Mouse (Mus musculus) MEL (cell line): ENCODE results near the gene Kynu. TPM values are rescaled to one million over a fixed set of nuclear protein-coding genes. Genes with fewer than 3 reads are reported as not detected.

ENCODE experiments used
- DNase-seq: peaks from one replicate; pipeline ENCODE4 v3.0.0; 2011; ENCODE audit warnings: low read depth, low spot score
- H3K27ac ChIP-seq: 2 replicates; pipeline ENCODE4 v1.5.1; 2012; ENCODE audit warnings: low read depth, mild to moderate bottlenecking, control low read depth, low read length, moderate library complexity; ENCODE audit not compliant: control insufficient read depth
- H3K27me3 ChIP-seq, 2 experiments: fragments of 150-350 bp in 1 of 2; sonication (generic) in 1 of 2; 2 replicates each; pipeline ENCODE4 v1.6.1; 2012; ENCODE audit warnings: low read length in 2 of 2, mild to moderate bottlenecking in 2 of 2, improper control_type of control experiment in 1 of 2, moderate library complexity in 1 of 2; ENCODE audit not compliant: insufficient read depth in 2 of 2, control insufficient read depth in 1 of 2
- H3K36me3 ChIP-seq, 2 experiments: 2 replicates each; pipeline ENCODE4 v1.6.1; 2012 to 2014; ENCODE audit warnings: low read length in 2 of 2, improper control_type of control experiment in 1 of 2, inconsistent platforms in 1 of 2, mild to moderate bottlenecking in 1 of 2; ENCODE audit not compliant: insufficient read depth in 2 of 2, control insufficient read depth in 1 of 2
- H3K4me1 ChIP-seq, 2 experiments: fragments of 150-350 bp in 1 of 2; sonication (generic) in 1 of 2; 2 replicates each; pipeline ENCODE4 v1.6.1; 2012; ENCODE audit warnings: low read length in 2 of 2, improper control_type of control experiment in 1 of 2, mild to moderate bottlenecking in 1 of 2; ENCODE audit not compliant: insufficient read depth in 2 of 2, control insufficient read depth in 1 of 2
- H3K4me3 ChIP-seq, 2 experiments: fragments of 150-350 bp in 1 of 2; sonication (generic) in 1 of 2; 2 replicates each; pipeline ENCODE4 v1.5.1; 2012; ENCODE audit warnings: low read depth in 2 of 2, low read length in 2 of 2, mild to moderate bottlenecking in 2 of 2, moderate library complexity in 2 of 2, control low read depth in 1 of 2, improper control_type of control experiment in 1 of 2; ENCODE audit not compliant: control insufficient read depth in 1 of 2, insufficient read depth in 1 of 2
- H3K79me2 ChIP-seq: 2 replicates; pipeline ENCODE4 v1.6.1; 2012; ENCODE audit warnings: mild to moderate bottlenecking, low read length, moderate library complexity; ENCODE audit not compliant: control insufficient read depth, poor library complexity, insufficient read depth
- H3K9ac ChIP-seq: 2 replicates; pipeline ENCODE4 v1.6.1; 2012; ENCODE audit warnings: low read depth, mild to moderate bottlenecking, control low read depth, low read length, moderate library complexity; ENCODE audit not compliant: control insufficient read depth, poor library complexity, severe bottlenecking
- H3K9me3 ChIP-seq: fragments of 150-350 bp; sonication (generic); replicated peaks from 2 replicates; pipeline ENCODE4 v1.6.1; 2012; ENCODE audit warnings: mild to moderate bottlenecking, low read length, improper control_type of control experiment, moderate library complexity; ENCODE audit not compliant: insufficient read depth
- CTCF ChIP-seq, 3 experiments: IDR thresholded peaks in 2 of 3; conservative IDR thresholded peaks in 1 of 3; 2 replicates each; pipeline ENCODE4 v1.5.1; 2011 to 2012; ENCODE audit warnings: low read length in 3 of 3, low read depth in 2 of 3, mild to moderate bottlenecking in 2 of 3, improper control_type of control experiment in 1 of 3, inconsistent platforms in 1 of 3, mixed read lengths in 1 of 3, moderate library complexity in 1 of 3; ENCODE audit not compliant: control insufficient read depth in 1 of 3, insufficient read depth in 1 of 3, poor library complexity in 1 of 3, severe bottlenecking in 1 of 3
- E2F4 ChIP-seq: IDR thresholded peaks from 2 replicates; pipeline ENCODE4 v1.6.1; 2011; ENCODE audit warnings: low read depth, low read length, improper control_type of control experiment, borderline replicate concordance
- ETS1 ChIP-seq: IDR thresholded peaks from 2 replicates; pipeline ENCODE4 v1.6.1; 2012; ENCODE audit warnings: low read depth, mild to moderate bottlenecking, inconsistent platforms, low read length, improper control_type of control experiment, moderate library complexity
- GATA1 ChIP-seq: IDR thresholded peaks from 2 replicates; pipeline ENCODE4 v1.6.1; 2011; ENCODE audit warnings: low read depth, low read length, improper control_type of control experiment
- HCFC1 ChIP-seq: IDR thresholded peaks from 2 replicates; pipeline ENCODE4 v1.6.1; 2012; ENCODE audit warnings: low read depth, mild to moderate bottlenecking, inconsistent platforms, low read length, improper control_type of control experiment, moderate library complexity
- JUND ChIP-seq: IDR thresholded peaks from 2 replicates; pipeline ENCODE4 v1.6.1; 2011; ENCODE audit warnings: low read depth, mild to moderate bottlenecking, improper control_type of control experiment, low read length
- MAZ ChIP-seq: IDR thresholded peaks from 2 replicates; pipeline ENCODE4 v1.6.1; 2012; ENCODE audit warnings: low read depth, mild to moderate bottlenecking, inconsistent platforms, low read length, improper control_type of control experiment
- MYC ChIP-seq: IDR thresholded peaks from 2 replicates; pipeline ENCODE4 v1.6.1; 2011; ENCODE audit warnings: low read depth, mild to moderate bottlenecking, low read length, improper control_type of control experiment, moderate library complexity
- NELFE ChIP-seq: IDR thresholded peaks from 2 replicates; pipeline ENCODE4 v1.6.1; 2011; ENCODE audit warnings: low read depth, low read length, improper control_type of control experiment
- NRF1 ChIP-seq: IDR thresholded peaks from 2 replicates; pipeline ENCODE4 v1.6.1; 2014; ENCODE audit warnings: low read depth, mild to moderate bottlenecking, inconsistent platforms, low read length, improper control_type of control experiment, moderate library complexity; ENCODE audit not compliant: poor library complexity, insufficient read depth, severe bottlenecking
- POLR2A ChIP-seq, 2 experiments: IDR thresholded peaks; 2 replicates each; pipeline ENCODE4 v1.6.1; 2011 to 2012; ENCODE audit warnings: low read length in 2 of 2, mild to moderate bottlenecking in 2 of 2, control low read depth in 1 of 2, improper control_type of control experiment in 1 of 2, low read depth in 1 of 2, moderate library complexity in 1 of 2; ENCODE audit not compliant: control insufficient read depth in 1 of 2, insufficient read depth in 1 of 2, poor library complexity in 1 of 2
- POLR2AphosphoS2 ChIP-seq: IDR thresholded peaks from 2 replicates; pipeline ENCODE4 v1.6.1; 2011; ENCODE audit warnings: low read length, improper control_type of control experiment
- POLR2AphosphoS5 ChIP-seq: IDR thresholded peaks from 2 replicates; pipeline ENCODE4 v1.6.1; 2012; ENCODE audit warnings: low read depth, borderline replicate concordance, mild to moderate bottlenecking, inconsistent platforms, low read length, moderate library complexity, mixed read lengths
- RAD21 ChIP-seq: IDR thresholded peaks from 2 replicates; pipeline ENCODE4 v1.6.1; 2011; ENCODE audit warnings: mild to moderate bottlenecking, low read depth, low read length, improper control_type of control experiment
- RCOR1 ChIP-seq: IDR thresholded peaks from 2 replicates; pipeline ENCODE4 v1.6.1; 2012; ENCODE audit warnings: low read depth, mild to moderate bottlenecking, inconsistent platforms, low read length, improper control_type of control experiment
- SIN3A ChIP-seq: IDR thresholded peaks from 2 replicates; pipeline ENCODE4 v1.6.1; 2012; ENCODE audit warnings: low read length, improper control_type of control experiment, inconsistent platforms
- SMC3 ChIP-seq: IDR thresholded peaks from 2 replicates; pipeline ENCODE4 v1.6.1; 2011; ENCODE audit warnings: low read depth, low read length, improper control_type of control experiment
- TBP ChIP-seq: IDR thresholded peaks from 2 replicates; pipeline ENCODE4 v1.8.0; 2011; ENCODE audit warnings: low read depth, low read length, improper control_type of control experiment
- UBTF ChIP-seq: IDR thresholded peaks from 2 replicates; pipeline ENCODE4 v1.6.1; 2012; ENCODE audit warnings: low read depth, mild to moderate bottlenecking, inconsistent platforms, low read length, improper control_type of control experiment, moderate library complexity, borderline replicate concordance; ENCODE audit not compliant: insufficient read depth
- USF2 ChIP-seq, 2 experiments: IDR thresholded peaks; 2 replicates each; pipeline ENCODE4 v1.6.1; 2011 to 2012; ENCODE audit warnings: improper control_type of control experiment in 2 of 2, low read length in 2 of 2, borderline replicate concordance in 1 of 2, inconsistent platforms in 1 of 2, low read depth in 1 of 2, mild to moderate bottlenecking in 1 of 2; ENCODE audit not compliant: insufficient read depth in 1 of 2
- ZC3H11A ChIP-seq: IDR thresholded peaks from 2 replicates; pipeline ENCODE4 v1.6.1; 2012; ENCODE audit warnings: low read depth, mild to moderate bottlenecking, inconsistent platforms, low read length, improper control_type of control experiment
- polyA plus RNA-seq, 2 experiments: library from polyadenylated mRNA; stranded (reverse) in 1 of 2; unstranded in 1 of 2; fragments of >175 nt in 1 of 2; fragments of >200 nt in 1 of 2; gene quantifications; 2 replicates each; pipeline versions ENCODE4 v1.2.1 to v1.2.4; 2012; ENCODE audit warnings: low replicate concordance in 2 of 2, low read depth in 1 of 2; ENCODE audit not compliant: insufficient read length in 2 of 2, insufficient read depth in 1 of 2, missing spikeins in 1 of 2
- total RNA-seq: library from RNA; depleted of rRNA; stranded (reverse); fragments of 300-350 nt; gene quantifications from 2 replicates; pipeline ENCODE4 v1.2.3, GENCODE M21; 2012

The Kynu gene
- total and polyA plus RNA-seq, 3 experiments = 0.04 TPM; not detected in 2

- Histone ChIP-seq H3K9me3 (no peaks in the 10 kb centered on the region), H3K79me2 (no peaks in the 10 kb centered on the region), H3K9ac (no peak overlapping the region), H3K4me3 (no peak overlapping the region), H3K27me3 (no peaks in the 10 kb centered on the region), H3K4me1 (no peaks in the 10 kb centered on the region), H3K27ac (no peak overlapping the region), H3K36me3 (no peaks in the 10 kb centered on the region)
- TF ChIP-seq UBTF = no peak
- TF ChIP-seq USF2 (IDR thresholded peaks at IDR 0.05; ENCODE audit: borderline replicate concordance in 1 of 2, insufficient read depth in 1 of 2, low read depth in 1 of 2, low read length in 2 of 2) = no peak
- no peak for TF ChIP-seq NELFE
- TF ChIP-seq SMC3 = no peak
- no peak for TF ChIP-seq CTCF (IDR thresholded peaks at IDR 0.05 in 2 of 3, conservative IDR thresholded peaks at IDR 0.05 in 1 of 3; ENCODE audit: control insufficient read depth in 1 of 3, insufficient read depth in 1 of 3, low read depth in 2 of 3, low read length in 3 of 3, poor library complexity in 1 of 3, severe bottlenecking in 1 of 3)
- no peak for TF ChIP-seq POLR2A (IDR thresholded peaks at IDR 0.05; ENCODE audit: control insufficient read depth in 1 of 2, insufficient read depth in 1 of 2, low read depth in 1 of 2, low read length in 2 of 2, poor library complexity in 1 of 2)
- TF ChIP-seq RCOR1 = no peak
- TF ChIP-seq JUND = no peak
- no peak for TF ChIP-seq POLR2AphosphoS2
- no peak for TF ChIP-seq E2F4
- no peak for TF ChIP-seq POLR2AphosphoS5
- no peak for TF ChIP-seq HCFC1
- no peak for TF ChIP-seq ZC3H11A
- TF ChIP-seq MYC = no peak
- no peak for TF ChIP-seq RAD21
- TF ChIP-seq GATA1 = no peak
- no peak for DNase-seq
Measured at GRCm38 (mm10) chr2:43513852-43514251, 41.3 kb upstream of the Kynu start.

GRCm38 (mm10) chr2:43534417-43534816, 20.7 kb upstream of the Kynu start:
- TF ChIP-seq USF2 (IDR thresholded peaks at IDR 0.05; ENCODE audit: borderline replicate concordance in 1 of 2, insufficient read depth in 1 of 2, low read depth in 1 of 2, low read length in 2 of 2) = no peak
- no peak for TF ChIP-seq SIN3A
- TF ChIP-seq NRF1 = no peak
- no peak for TF ChIP-seq ETS1
- TF ChIP-seq TBP = no peak
- no peak for TF ChIP-seq POLR2AphosphoS2
- TF ChIP-seq RCOR1 = no peak
- no peak for TF ChIP-seq MAZ
- Histone ChIP-seq H3K36me3 (no peaks in the 10 kb centered on the region), H3K27ac (no peak overlapping the region), H3K4me3 (no peak overlapping the region), H3K27me3 (no peaks in the 10 kb centered on the region), H3K4me1 (no peaks in the 10 kb centered on the region), H3K9ac (no peak overlapping the region), H3K79me2 (no peaks in the 10 kb centered on the region), H3K9me3 (no peaks in the 10 kb centered on the region)
- no peak for DNase-seq
